Mouse (Mus musculus) small intestine, adult 2 months (tissue): ENCODE data around the gene Olfr2. TPM values are rescaled to one million over a fixed set of nuclear protein-coding genes. Genes with fewer than 3 reads are reported as not detected.
"Not testable (repeated sequence)": the region's sequence is repeated elsewhere in the genome, so short reads cannot be mapped to it uniquely, and the experiment has no call there.

Source experiments
- H3K27ac ChIP-seq: fragments of 200-500 bp; 2 replicates; pipeline ENCODE4 v1.5.1; 2012; ENCODE audit warnings: low read depth, low read length, control low read depth, inconsistent platforms; ENCODE audit not compliant: insufficient read depth
- H3K27me3 ChIP-seq: fragments of 200-500 bp; 2 replicates; pipeline ENCODE4 v1.6.1; 2012; ENCODE audit warnings: mild to moderate bottlenecking, moderate library complexity, low read length, inconsistent platforms; ENCODE audit not compliant: control insufficient read depth, insufficient read depth
- H3K36me3 ChIP-seq: fragments of 200-500 bp; 2 replicates; pipeline ENCODE4 v1.6.1; 2012; ENCODE audit warnings: mild to moderate bottlenecking, low read length, control low read depth, inconsistent platforms; ENCODE audit not compliant: control insufficient read depth, insufficient read depth
- H3K4me1 ChIP-seq: fragments of 200-500 bp; 2 replicates; pipeline ENCODE4 v1.6.1; 2012; ENCODE audit warnings: low read length, inconsistent platforms, mixed read lengths; ENCODE audit not compliant: control insufficient read depth, insufficient read depth, insufficient read length
- H3K4me3 ChIP-seq: fragments of 200-500 bp; 2 replicates; pipeline ENCODE4 v1.5.1; 2012; ENCODE audit warnings: low read depth, mild to moderate bottlenecking, control low read depth, inconsistent platforms, low read length, moderate library complexity
- CTCF ChIP-seq: fragments of 200-500 bp; IDR thresholded peaks from 2 replicates; pipeline ENCODE4 v1.5.1; 2012; ENCODE audit warnings: low read depth, mild to moderate bottlenecking, control low read depth, inconsistent platforms, low read length, moderate library complexity, mixed read lengths; ENCODE audit not compliant: insufficient replicate concordance, insufficient read length; ENCODE audit errors: extremely low read depth
- POLR2A ChIP-seq: fragments of 200-500 bp; IDR thresholded peaks from 2 replicates; pipeline ENCODE4 v1.6.1; 2012; ENCODE audit warnings: low read depth, mild to moderate bottlenecking, control low read depth, inconsistent platforms, low read length, moderate library complexity
- WGBS: fragments of 180-500 bp; shearing (Covaris S2); methylation state at CpG from one replicate; pipeline ENCODE4 v1.1.7; 2018; 5-methylcytosine and 5-hydroxymethylcytosine counted together
- polyA plus RNA-seq: library from polyadenylated mRNA; depleted of rRNA; stranded (reverse); fragments of >200 nt; gene quantifications from 2 replicates; pipeline ENCODE4 v1.2.3, GENCODE M21; 2012; rRNA removed

The Olfr2 gene
- polyA plus RNA-seq, 1 experiment, result not detected

GRCm38 (mm10) chr7:107000798-107001197, 5.1 kb downstream of the Olfr2 start:
- Histone ChIP-seq H3K27ac (no peak overlapping the region), H3K27me3 (no peaks in the 10 kb centered on the region), H3K36me3 (no peaks in the 10 kb centered on the region), H3K4me1 (peaks cover 5% of the 10 kb centered on the region; the same call in 1 of the 2 replicates), H3K4me3 (no peak overlapping the region)
- WGBS, result 67% methylated on average over 7 of the region's 7 CpGs
- TF ChIP-seq CTCF (no peak), POLR2A (no peak)

- Histone ChIP-seq H3K36me3 (no peaks in the 10 kb centered on the region), H3K27ac (no peak overlapping the region), H3K27me3 (no peaks in the 10 kb centered on the region), H3K4me1 (no peaks in the 10 kb centered on the region), H3K4me3 (no peak overlapping the region)
- TF ChIP-seq POLR2A, result no peak
- TF ChIP-seq CTCF, result no peak
- 88% methylated on average over 3 of the region's 3 CpGs for WGBS
Measured at GRCm38 (mm10) chr7:106985236-106985635, 20.6 kb downstream of the Olfr2 start.

- TF ChIP-seq CTCF, result no peak
- 73% methylated on average over 1 of the region's 1 CpGs for WGBS
- Histone ChIP-seq H3K27me3 (0 out of 2 replicates have a peak, but pooled peaks cover 2% of the 10 kb centered on the region), H3K27ac (no peak within 1 kb of the TSS), H3K4me3 (no peak within 1 kb of the TSS), H3K4me1 (no peaks in the 10 kb centered on the region), H3K36me3 (no peaks in the 10 kb centered on the region)
Measured at GRCm38 (mm10) chr7:106975353-106975752, 30.5 kb downstream of the Olfr2 start, which contains the start of gene Olfr711. Gene Olfr711 (minus strand): TSS chr7:106975453.

- H3K36me3 ChIP-seq, H3K4me3 ChIP-seq, H3K27ac ChIP-seq, H3K27me3 ChIP-seq, H3K4me1 ChIP-seq: not testable (repeated sequence)
Measured at GRCm38 (mm10) chr7:106967503-106967902, 38.4 kb downstream of the Olfr2 start.

GRCm38 (mm10) chr7:106963837-106964236, 42.0 kb downstream of the Olfr2 start, which contains the start of gene Olfr6:
Gene Olfr6 (minus strand): TSS chr7:106963937.
- TF ChIP-seq CTCF, result no peak
- TF ChIP-seq POLR2A, result no peak
- Histone ChIP-seq H3K36me3 (no peaks in the 10 kb centered on the region), H3K4me3 (no peak within 1 kb of the TSS), H3K27ac (no peak within 1 kb of the TSS), H3K27me3 (no peaks in the 10 kb centered on the region), H3K4me1 (no peaks in the 10 kb centered on the region)
- WGBS, result 94% methylated on average over 1 of the region's 1 CpGs

GRCm38 (mm10) chr7:106948212-106948611, 57.7 kb downstream of the Olfr2 start, which contains the start of gene Olfr710:
Gene Olfr710 (minus strand): TSS chr7:106948312.
- no peaks in the 10 kb centered on the region for H3K4me1 ChIP-seq
- H3K27ac ChIP-seq, result no peak within 1 kb of the TSS
- no peaks in the 10 kb centered on the region for H3K27me3 ChIP-seq
- TF ChIP-seq POLR2A (no peak), CTCF (no peak)
- H3K36me3 ChIP-seq, result no peaks in the 10 kb centered on the region
- no peak within 1 kb of the TSS for H3K4me3 ChIP-seq
- 73% methylated on average over 3 of the region's 3 CpGs for WGBS

Other genes starting within 250 kb of the Olfr2 start
- gene Olfr699, start 212.9 kb downstream of the Olfr2 start, polyA plus RNA-seq, result not detected in 2 replicates
- not detected in 2 replicates for gene Olfr700, start 197.2 kb downstream of the Olfr2 start, polyA plus RNA-seq
- gene Olfr701, start 191.9 kb downstream of the Olfr2 start, polyA plus RNA-seq, result not detected in 2 replicates
- not detected in 2 replicates for gene Olfr702, start 172.2 kb downstream of the Olfr2 start, polyA plus RNA-seq
- not detected in 2 replicates for gene Olfr703, start 162.7 kb downstream of the Olfr2 start, polyA plus RNA-seq
- gene Olfr704, start 142.9 kb downstream of the Olfr2 start, polyA plus RNA-seq, result not detected in 2 replicates
- gene Olfr705, start 129.2 kb downstream of the Olfr2 start, polyA plus RNA-seq, result not detected in 2 replicates
- gene Olfr706, start 117.9 kb downstream of the Olfr2 start, polyA plus RNA-seq, result not detected in 2 replicates
- gene Olfr707, start 104.8 kb downstream of the Olfr2 start, polyA plus RNA-seq, result not detected in 2 replicates
- gene Olfr1532-ps1, start 98.1 kb downstream of the Olfr2 start, polyA plus RNA-seq, result not detected in 2 replicates
- gene Olfr709-ps1, start 73.9 kb downstream of the Olfr2 start, polyA plus RNA-seq, result not detected in 2 replicates
- gene Olfr710, start 57.8 kb downstream of the Olfr2 start, polyA plus RNA-seq, result not detected in 2 replicates
- gene Olfr6, start 42.1 kb downstream of the Olfr2 start, polyA plus RNA-seq, result not detected in 2 replicates
- not detected in 2 replicates for gene Olfr711, start 30.6 kb downstream of the Olfr2 start, polyA plus RNA-seq
- not detected in 2 replicates for gene Olfr713, start 25.1 kb upstream of the Olfr2 start, polyA plus RNA-seq
- gene Olfr714, start 64.9 kb upstream of the Olfr2 start, polyA plus RNA-seq, result not detected in 2 replicates
- gene Olfr17, start 87.1 kb upstream of the Olfr2 start, polyA plus RNA-seq, result not detected in 2 replicates
- not detected in 2 replicates for gene Olfr715b, start 104.3 kb upstream of the Olfr2 start, polyA plus RNA-seq
- gene Olfr715, start 125.0 kb upstream of the Olfr2 start, polyA plus RNA-seq, result not detected in 2 replicates
- gene Olfr716, start 132.3 kb upstream of the Olfr2 start, polyA plus RNA-seq, result not detected in 2 replicates
- not detected in 2 replicates for gene Nlrp14, start 160.9 kb upstream of the Olfr2 start, polyA plus RNA-seq
- gene Rbmxl2, start 203.4 kb upstream of the Olfr2 start, polyA plus RNA-seq, result not detected in 2 replicates